Comparison of ENCODE assay signal across 19 mouse cellular contexts in the genomic region with DNA sequence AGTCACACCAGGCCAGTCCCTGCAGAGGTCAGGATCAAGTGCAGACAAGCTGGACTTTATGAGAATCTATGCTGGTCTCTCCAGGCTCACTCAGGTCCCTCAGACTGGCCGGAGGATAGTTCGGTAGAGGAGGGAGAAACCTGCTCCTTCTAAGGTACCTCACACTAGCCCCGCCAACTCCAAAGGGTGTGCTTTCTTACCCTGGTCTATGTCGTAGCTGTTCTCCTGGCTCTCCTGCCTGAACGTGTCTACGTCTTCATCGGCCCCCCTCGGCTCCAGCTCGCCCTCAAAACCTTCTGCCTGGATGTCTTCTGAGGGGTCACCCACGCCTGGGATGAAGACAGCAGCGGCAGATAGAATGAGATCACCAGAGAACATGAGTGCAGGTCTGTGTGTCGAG. TPM values are rescaled to one million over a fixed set of nuclear protein-coding genes. Genes with fewer than 3 reads are reported as not detected.
"Had no signal": no experiment of that assay in that cellular context is flagged by ENCODE, and none has a peak within 500 bp of the region (broad histone marks: within the 10 kb centered on the region; RNA-seq: fewer than 3 reads in every experiment).

No protein-coding gene starts in this region.

- H3K4me3 ChIP-seq: neural tube, embryonic 12.5 days; neural tube, embryonic 13.5 days; neural tube, embryonic 15.5 days; stomach, embryonic 15.5 days had no signal

- H3K27me3 ChIP-seq: neural tube, embryonic 12.5 days; neural tube, embryonic 13.5 days; neural tube, embryonic 15.5 days; stomach, embryonic 15.5 days had no signal

- H3K27ac ChIP-seq: neural tube, embryonic 12.5 days; neural tube, embryonic 13.5 days; neural tube, embryonic 15.5 days; stomach, embryonic 15.5 days; stomach, postnatal 0 days had no signal

- H3K4me1 ChIP-seq: stomach, embryonic 15.5 days had no signal

- H3K9me3 ChIP-seq: neural tube, embryonic 12.5 days; neural tube, embryonic 13.5 days; neural tube, embryonic 15.5 days; stomach, embryonic 15.5 days had no signal

- H3K36me3 ChIP-seq: neural tube, embryonic 12.5 days; neural tube, embryonic 13.5 days; neural tube, embryonic 15.5 days; stomach, embryonic 15.5 days had no signal

- DNase-seq: retina, postnatal 1 day; right cerebral cortex, adult 18-20 months; right cerebral cortex, postnatal 14 days; right cerebral cortex, postnatal 4 days; spleen, adult 18-20 months; thymus, adult 18-20 months; thymus, adult 2 months; thymus, postnatal 14 days; thymus, postnatal 25 days; thymus, postnatal 36 days; thymus, postnatal 4 days had no signal

RNA-seq across cellular contexts. Expression of a gene that starts 50.2 kb away (rescaled TPM):
- polyA plus RNA-seq: neural tube, embryonic 13.5 days; neural tube, embryonic 15.5 days had no signal

RNA-seq across cellular contexts. Expression of a gene that starts 59.1 kb away (rescaled TPM):
- polyA plus RNA-seq: neural tube, embryonic 11.5 days; neural tube, embryonic 12.5 days; neural tube, embryonic 13.5 days; neural tube, embryonic 14.5 days; small intestine, adult 2 months had no signal
